Mouse (Mus musculus): ENCODE measurements around the gene Adgrl1. TPM values are rescaled to one million over a fixed set of nuclear protein-coding genes. Genes with fewer than 3 reads are reported as not detected.

Adgrl1 gene
- polyA plus RNA-seq, 1 experiment from 2014 or later: 8.1 TPM

DNA sequence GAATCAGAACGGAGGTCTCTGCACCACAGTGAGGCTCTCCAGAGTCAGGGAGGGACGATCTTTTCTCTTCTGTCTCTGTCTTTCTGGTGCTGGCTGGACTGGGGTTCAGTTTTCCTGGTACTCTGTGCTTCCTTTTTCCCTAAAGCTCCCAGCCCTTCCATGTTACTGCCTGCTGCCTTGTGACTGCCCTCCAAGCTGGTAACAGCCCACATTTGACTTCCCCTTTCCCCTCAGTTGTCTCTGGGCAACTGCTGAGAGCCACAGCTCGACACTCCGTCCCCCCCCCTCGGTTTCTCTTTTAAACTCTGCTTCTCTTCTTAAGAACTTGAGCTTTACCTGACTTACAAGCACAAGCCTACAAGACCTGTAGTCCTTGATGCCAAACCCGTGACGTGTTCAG is 89.3 kb downstream of the Adgrl1 start:
- Histone ChIP-seq H3K27ac (ENCODE audit: low read length) (no peak overlapping the region), H3K36me3 (ENCODE audit: control insufficient read depth, insufficient read depth, low read length) (peaks cover 20% of the 10 kb centered on the region), H3K4me3 (ENCODE audit: low read length) (no peak overlapping the region), H3K4me1 (ENCODE audit: control insufficient read depth, insufficient read depth, low read length) (no peaks in the 10 kb centered on the region), H3K9me3 (ENCODE audit: control insufficient read depth, low read length) (no peaks in the 10 kb centered on the region), H3K27me3 (replicated peaks; ENCODE audit: control insufficient read depth, insufficient read depth, low read length) (no peaks in the 10 kb centered on the region), H3K4me2 (ENCODE audit: low read depth, low read length) (no peak overlapping the region), H3K9ac (ENCODE audit: low read depth, low read length) (no peak overlapping the region)
- 88% methylated on average over 7 of the region's 7 CpGs for WGBS
- ATAC-seq: no peak

DNA sequence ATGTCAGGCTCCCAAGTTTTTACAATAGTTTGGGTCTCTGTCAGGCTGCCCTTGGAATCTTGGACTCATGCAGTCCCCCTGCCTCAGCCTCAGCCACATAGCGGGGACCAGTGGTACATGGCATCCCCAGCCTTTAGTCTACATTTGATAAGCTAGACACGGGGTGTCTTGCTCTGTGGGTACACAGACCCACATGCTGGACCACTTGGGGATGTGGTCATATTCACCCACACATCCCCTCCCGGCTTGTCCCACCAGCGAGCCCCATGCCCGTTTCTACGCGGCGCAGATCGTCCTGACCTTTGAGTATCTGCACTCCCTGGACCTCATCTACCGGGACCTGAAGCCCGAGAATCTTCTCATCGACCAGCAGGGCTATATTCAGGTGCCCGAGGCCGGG is 90.3 kb downstream of the Adgrl1 start:
- Histone ChIP-seq H3K36me3 (ENCODE audit: control insufficient read depth, insufficient read depth, low read length) (peaks cover 20% of the 10 kb centered on the region), H3K4me1 (ENCODE audit: control insufficient read depth, insufficient read depth, low read length) (no peaks in the 10 kb centered on the region), H3K27me3 (replicated peaks; ENCODE audit: control insufficient read depth, insufficient read depth, low read length) (no peaks in the 10 kb centered on the region), H3K9me3 (ENCODE audit: control insufficient read depth, low read length) (no peaks in the 10 kb centered on the region), H3K27ac (ENCODE audit: low read length) (no peak overlapping the region), H3K4me3 (ENCODE audit: low read length) (no peak overlapping the region), H3K4me2 (ENCODE audit: low read depth, low read length) (no peak overlapping the region), H3K9ac (ENCODE audit: low read depth, low read length) (no peak overlapping the region)
- 96% methylated on average over 14 of the region's 14 CpGs for WGBS
- ATAC-seq: no peak

Small RNA genes within 50 kb of the gene (microRNA-seq; reads per million reads assigned to microRNA genes)
- gene Gm44330 (not detected), gene Gm44450 (not detected)

Other genes with a start within 250 kb of the Adgrl1 start
- gene Gipc1, start 247.4 kb upstream of the Adgrl1 start, polyA plus RNA-seq (2015; fragmentation: Nextera tagmentation; extraction: Ambion mirVana): 153 and 171 TPM in 2 replicates
- 1.2 and 1.5 TPM in 2 replicates for gene Ptger1, start 233.4 kb upstream of the Adgrl1 start, polyA plus RNA-seq (2015; fragmentation: Nextera tagmentation; extraction: Ambion mirVana)
- 19.9 and 29.6 TPM in 2 replicates for gene Pkn1, start 200.9 kb upstream of the Adgrl1 start, polyA plus RNA-seq (2015; fragmentation: Nextera tagmentation; extraction: Ambion mirVana)
- 204 and 224 TPM in 2 replicates for gene Ddx39, start 184.9 kb upstream of the Adgrl1 start, polyA plus RNA-seq (2015; fragmentation: Nextera tagmentation; extraction: Ambion mirVana)
- 39.5 TPM in 2 replicates for gene Adgre5, start 158.8 kb upstream of the Adgrl1 start, polyA plus RNA-seq (2015; fragmentation: Nextera tagmentation; extraction: Ambion mirVana)
- gene Gm10644, start 55.1 kb downstream of the Adgrl1 start, polyA plus RNA-seq (2015; fragmentation: Nextera tagmentation; extraction: Ambion mirVana): 0.39 TPM in 2 replicates
- gene Asf1b, start 55.4 kb downstream of the Adgrl1 start, polyA plus RNA-seq (2015; fragmentation: Nextera tagmentation; extraction: Ambion mirVana): 50.4 and 61.7 TPM in 2 replicates
- 24.6 and 77.1 TPM in 2 replicates for gene Prkaca, start 72.9 kb downstream of the Adgrl1 start, polyA plus RNA-seq (2015; fragmentation: Nextera tagmentation; extraction: Ambion mirVana)
- 5.8 and 6.0 TPM in 2 replicates for gene Samd1, start 97.6 kb downstream of the Adgrl1 start, polyA plus RNA-seq (2015; fragmentation: Nextera tagmentation; extraction: Ambion mirVana)
- gene 1700067K01Rik, start 101.4 kb downstream of the Adgrl1 start, polyA plus RNA-seq (2015; fragmentation: Nextera tagmentation; extraction: Ambion mirVana): 0.66 and 0.84 TPM in 2 replicates
- gene 2210011C24Rik, start 112.1 kb downstream of the Adgrl1 start, polyA plus RNA-seq (2015; fragmentation: Nextera tagmentation; extraction: Ambion mirVana): 2.1 and 3.1 TPM in 2 replicates
- gene Palm3, start 121.4 kb downstream of the Adgrl1 start, polyA plus RNA-seq (2015; fragmentation: Nextera tagmentation; extraction: Ambion mirVana): 5.8 and 6.4 TPM in 2 replicates
- gene Il27ra, start 142.5 kb downstream of the Adgrl1 start, polyA plus RNA-seq (2015; fragmentation: Nextera tagmentation; extraction: Ambion mirVana): 1.2 and 1.4 TPM in 2 replicates
- 0.23 and 0.37 TPM in 2 replicates for gene Rln3, start 144.9 kb downstream of the Adgrl1 start, polyA plus RNA-seq (2015; fragmentation: Nextera tagmentation; extraction: Ambion mirVana)
- gene Gm10643, start 165.0 kb downstream of the Adgrl1 start, polyA plus RNA-seq (2015; fragmentation: Nextera tagmentation; extraction: Ambion mirVana): 0.76 and 0.81 TPM in 2 replicates
- 5.9 and 6.8 TPM in 2 replicates for gene Rfx1, start 166.7 kb downstream of the Adgrl1 start, polyA plus RNA-seq (2015; fragmentation: Nextera tagmentation; extraction: Ambion mirVana)
- gene Dcaf15, start 204.7 kb downstream of the Adgrl1 start, polyA plus RNA-seq (2015; fragmentation: Nextera tagmentation; extraction: Ambion mirVana): 8.8 and 9.4 TPM in 2 replicates
- 0.38 TPM in 2 replicates for gene Podnl1, start 225.9 kb downstream of the Adgrl1 start, polyA plus RNA-seq (2015; fragmentation: Nextera tagmentation; extraction: Ambion mirVana)
- 25.3 and 26.0 TPM in 2 replicates for gene Cc2d1a, start 247.8 kb downstream of the Adgrl1 start, polyA plus RNA-seq (2015; fragmentation: Nextera tagmentation; extraction: Ambion mirVana)
- 0.61 and 0.82 TPM in 2 replicates for gene 4930432K21Rik, start 247.9 kb downstream of the Adgrl1 start, polyA plus RNA-seq (2015; fragmentation: Nextera tagmentation; extraction: Ambion mirVana)

Data from intestine, embryonic 16.5 days (tissue).